Mouse (Mus musculus): ENCODE measurements around the gene Mlf2. TPM values are rescaled to one million over a fixed set of nuclear protein-coding genes. Genes with fewer than 3 reads are reported as not detected.

Gene Mlf2
- polyA plus RNA-seq, 1 experiment from 2014 or later = 463 TPM

DNA sequence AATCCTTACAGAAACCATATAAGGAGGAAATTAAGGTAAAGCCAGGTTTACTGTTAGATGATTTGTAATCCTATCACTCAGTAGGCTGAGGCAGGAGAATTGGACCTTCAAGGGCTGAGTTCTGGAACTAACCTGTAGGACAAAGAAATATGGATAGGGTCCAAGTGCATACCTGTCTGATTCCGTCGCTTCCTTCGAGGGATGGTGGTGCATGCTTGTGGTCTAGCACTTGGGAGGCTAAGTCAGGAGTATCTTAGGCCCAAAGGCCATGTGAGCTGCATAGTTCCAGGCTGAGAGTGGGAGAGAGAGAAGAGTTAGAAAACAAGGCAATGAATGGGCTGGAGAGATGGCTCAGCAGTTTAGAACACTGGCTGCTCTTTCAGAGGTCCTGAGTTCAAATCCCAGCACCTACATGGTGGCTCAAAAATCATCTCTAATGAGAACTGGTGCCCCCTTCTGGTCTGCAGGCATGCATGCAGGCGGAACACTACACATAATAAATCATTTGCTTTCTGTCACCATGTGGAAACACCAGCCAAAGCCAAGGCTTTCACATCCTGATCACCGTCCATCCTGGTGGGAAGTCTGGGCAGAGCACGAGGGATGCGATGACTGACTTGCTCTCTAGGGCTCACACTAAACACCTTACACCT is 35.4 kb downstream of the Mlf2 start:
- 98% methylated on average over 7 of the region's 7 CpGs for WGBS
- ATAC-seq = no peak
- Histone ChIP-seq H3K27ac (ENCODE audit: low read length) (no peak overlapping the region), H3K9ac (replicated peaks; ENCODE audit: low read depth, low read length) (no peak overlapping the region), H3K4me3 (replicated peaks; ENCODE audit: low read length) (no peak overlapping the region; the same call in 1 of the 2 replicates), H3K9me3 (ENCODE audit: control insufficient read depth, low read length) (0 out of 2 replicates have a peak, but pooled peaks cover 3% of the 10 kb centered on the region), H3K27me3 (replicated peaks; ENCODE audit: control insufficient read depth, insufficient read depth, low read length) (no peaks in the 10 kb centered on the region), H3K4me1 (replicated peaks; ENCODE audit: control insufficient read depth, insufficient read depth, low read length) (peaks cover 13% of the 10 kb centered on the region), H3K4me2 (ENCODE audit: low read length) (peak overlapping the region; percentile 99), H3K36me3 (ENCODE audit: control insufficient read depth, insufficient read depth) (no peaks in the 10 kb centered on the region)

DNA sequence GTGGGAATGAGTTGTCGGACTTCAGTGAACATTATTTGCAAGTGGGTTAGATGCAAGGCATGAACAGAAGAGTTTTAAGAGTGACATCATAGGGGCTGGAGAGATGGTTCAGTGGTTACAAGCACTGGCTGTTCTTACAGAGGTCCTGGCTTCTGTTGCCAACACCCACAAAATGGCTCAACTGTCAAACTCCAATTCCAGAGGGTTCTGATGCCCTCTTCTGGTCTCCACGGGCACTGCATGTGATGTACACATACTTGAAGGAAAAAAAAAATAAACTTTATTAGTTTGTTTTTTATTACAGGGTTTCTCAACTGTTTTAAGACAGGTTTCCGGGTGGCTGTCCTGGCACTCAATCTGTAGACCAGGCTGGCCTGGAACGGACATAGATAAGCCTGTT is 36.6 kb downstream of the Mlf2 start:
- Histone ChIP-seq H3K27ac (ENCODE audit: low read length) (no peak overlapping the region), H3K9me3 (ENCODE audit: control insufficient read depth, low read length) (0 out of 2 replicates have a peak, but pooled peaks cover 3% of the 10 kb centered on the region), H3K4me2 (ENCODE audit: low read length) (no peak overlapping the region), H3K4me3 (replicated peaks; ENCODE audit: low read length) (no peak overlapping the region), H3K4me1 (replicated peaks; ENCODE audit: control insufficient read depth, insufficient read depth, low read length) (peaks cover 13% of the 10 kb centered on the region), H3K36me3 (ENCODE audit: control insufficient read depth, insufficient read depth) (no peaks in the 10 kb centered on the region), H3K9ac (replicated peaks; ENCODE audit: low read depth, low read length) (no peak overlapping the region), H3K27me3 (replicated peaks; ENCODE audit: control insufficient read depth, insufficient read depth, low read length) (no peaks in the 10 kb centered on the region)
- 75% methylated on average over 4 of the region's 4 CpGs for WGBS
- no peak for ATAC-seq

Other genes with a start within 250 kb of the Mlf2 start
- 142 and 150 TPM in 2 replicates for gene Emg1, start 219.2 kb upstream of the Mlf2 start, polyA plus RNA-seq (2015; fragmentation: Nextera tagmentation; extraction: Ambion mirVana)
- gene Phb2, start 219.1 kb upstream of the Mlf2 start, polyA plus RNA-seq (2015; fragmentation: Nextera tagmentation; extraction: Ambion mirVana) = 250 and 252 TPM in 2 replicates
- 3.3 and 4.5 TPM in 2 replicates for gene Ptpn6, start 192.7 kb upstream of the Mlf2 start, polyA plus RNA-seq (2015; fragmentation: Nextera tagmentation; extraction: Ambion mirVana)
- gene Grcc10, start 190.0 kb upstream of the Mlf2 start, polyA plus RNA-seq (2015; fragmentation: Nextera tagmentation; extraction: Ambion mirVana) = 614 and 641 TPM in 2 replicates
- not detected in 2 replicates for gene Gm45234, start 175.4 kb upstream of the Mlf2 start, polyA plus RNA-seq (2015; fragmentation: Nextera tagmentation; extraction: Ambion mirVana)
- gene Atn1, start 174.9 kb upstream of the Mlf2 start, polyA plus RNA-seq (2015; fragmentation: Nextera tagmentation; extraction: Ambion mirVana) = 23.4 and 27.0 TPM in 2 replicates
- 44.9 and 63.3 TPM in 2 replicates for gene Eno2, start 161.7 kb upstream of the Mlf2 start, polyA plus RNA-seq (2015; fragmentation: Nextera tagmentation; extraction: Ambion mirVana)
- 2.5 and 4.9 TPM in 2 replicates for gene Lrrc23, start 151.7 kb upstream of the Mlf2 start, polyA plus RNA-seq (2015; fragmentation: Nextera tagmentation; extraction: Ambion mirVana)
- gene Spsb2, start 122.7 kb upstream of the Mlf2 start, polyA plus RNA-seq (2015; fragmentation: Nextera tagmentation; extraction: Ambion mirVana) = 4.7 and 5.9 TPM in 2 replicates
- gene Tpi1, start 117.1 kb upstream of the Mlf2 start, polyA plus RNA-seq (2015; fragmentation: Nextera tagmentation; extraction: Ambion mirVana) = 359 and 360 TPM in 2 replicates
- 203 and 216 TPM in 2 replicates for gene Usp5, start 101.9 kb upstream of the Mlf2 start, polyA plus RNA-seq (2015; fragmentation: Nextera tagmentation; extraction: Ambion mirVana)
- gene Cdca3, start 101.8 kb upstream of the Mlf2 start, polyA plus RNA-seq (2015; fragmentation: Nextera tagmentation; extraction: Ambion mirVana) = 69.7 and 76.7 TPM in 2 replicates
- gene Gnb3, start 91.1 kb upstream of the Mlf2 start, polyA plus RNA-seq (2015; fragmentation: Nextera tagmentation; extraction: Ambion mirVana) = 0.42 and 0.75 TPM in 2 replicates
- 13.0 and 16.8 TPM in 2 replicates for gene P3h3, start 73.6 kb upstream of the Mlf2 start, polyA plus RNA-seq (2015; fragmentation: Nextera tagmentation; extraction: Ambion mirVana)
- 21.8 and 28.8 TPM in 2 replicates for gene Gpr162, start 67.4 kb upstream of the Mlf2 start, polyA plus RNA-seq (2015; fragmentation: Nextera tagmentation; extraction: Ambion mirVana)
- gene Cd4, start 43.2 kb upstream of the Mlf2 start, polyA plus RNA-seq (2015; fragmentation: Nextera tagmentation; extraction: Ambion mirVana) = 0.06 and 0.30 TPM in 2 replicates
- 1.7 and 2.9 TPM in 2 replicates for gene Lag3, start 19.7 kb upstream of the Mlf2 start, polyA plus RNA-seq (2015; fragmentation: Nextera tagmentation; extraction: Ambion mirVana)
- gene Ptms, start 11.3 kb upstream of the Mlf2 start, polyA plus RNA-seq (2015; fragmentation: Nextera tagmentation; extraction: Ambion mirVana) = 666 and 701 TPM in 2 replicates
- gene Cops7a, start 34.2 kb downstream of the Mlf2 start, polyA plus RNA-seq (2015; fragmentation: Nextera tagmentation; extraction: Ambion mirVana) = 94.4 and 96.7 TPM in 2 replicates
- 36.6 and 44.7 TPM in 2 replicates for gene Pianp, start 65.3 kb downstream of the Mlf2 start, polyA plus RNA-seq (2015; fragmentation: Nextera tagmentation; extraction: Ambion mirVana)
- 15.2 and 19.0 TPM in 2 replicates for gene Zfp384, start 77.8 kb downstream of the Mlf2 start, polyA plus RNA-seq (2015; fragmentation: Nextera tagmentation; extraction: Ambion mirVana)
- gene Ing4, start 108.4 kb downstream of the Mlf2 start, polyA plus RNA-seq (2015; fragmentation: Nextera tagmentation; extraction: Ambion mirVana) = 200 and 204 TPM in 2 replicates
- gene Acrbp, start 118.3 kb downstream of the Mlf2 start, polyA plus RNA-seq (2015; fragmentation: Nextera tagmentation; extraction: Ambion mirVana) = 21.4 and 31.6 TPM in 2 replicates
- gene Lpar5, start 136.5 kb downstream of the Mlf2 start, polyA plus RNA-seq (2015; fragmentation: Nextera tagmentation; extraction: Ambion mirVana) = 0.44 and 0.60 TPM in 2 replicates
- 78.1 and 79.8 TPM in 2 replicates for gene Chd4, start 164.6 kb downstream of the Mlf2 start, polyA plus RNA-seq (2015; fragmentation: Nextera tagmentation; extraction: Ambion mirVana)
- gene Nop2, start 200.5 kb downstream of the Mlf2 start, polyA plus RNA-seq (2015; fragmentation: Nextera tagmentation; extraction: Ambion mirVana) = 54.4 and 55.3 TPM in 2 replicates
- 17.3 and 19.3 TPM in 2 replicates for gene Iffo1, start 213.9 kb downstream of the Mlf2 start, polyA plus RNA-seq (2015; fragmentation: Nextera tagmentation; extraction: Ambion mirVana)
- 1,297 and 1,346 TPM in 2 replicates for gene Gapdh, start 235.1 kb downstream of the Mlf2 start, polyA plus RNA-seq (2015; fragmentation: Nextera tagmentation; extraction: Ambion mirVana)

All from forebrain, embryonic 16.5 days (tissue).